Mouse (Mus musculus): ENCODE data around the gene D130052B06Rik. TPM values are rescaled to one million over a fixed set of nuclear protein-coding genes. Genes with fewer than 3 reads are reported as not detected.

D130052B06Rik gene
- polyA plus RNA-seq, 1 experiment from 2014 or later: 0.06 TPM

Other genes starting within 250 kb of the D130052B06Rik start
- 12.3 and 12.7 TPM in 2 replicates for gene Ranbp17, start 85.6 kb upstream of the D130052B06Rik start, polyA plus RNA-seq (2016; fragmentation: Nextera tagmentation; extraction: Ambion mirVana)
- 0.86 and 3.3 TPM in 2 replicates for gene Gabrp, start 20.3 kb upstream of the D130052B06Rik start, polyA plus RNA-seq (2016; fragmentation: Nextera tagmentation; extraction: Ambion mirVana)